Mouse (Mus musculus) Patski (cell line): ENCODE results near the gene Trmt2a. TPM values are rescaled to one million over a fixed set of nuclear protein-coding genes. Genes with fewer than 3 reads are reported as not detected.

Source experiments
- ATAC-seq: fragments of 100-300 bp; one replicate; pipeline ENCODE4 v1.8.0; 2021
- CTCF ChIA-PET: fragments of 350-600 bp; sonication (Branson Sonifier 250); formaldehyde crosslinking; loops from one replicate; lab custom pipeline; 2022; ENCODE audit warnings: inconsistent platforms; lab: Charles Lee
- POLR2A ChIA-PET: fragments of 350-600 bp; sonication (Branson Sonifier 250); formaldehyde crosslinking; loops from one replicate; lab custom pipeline; 2022; ENCODE audit warnings: antibody characterized with exemption, inconsistent platforms; lab: Charles Lee
- DNase-seq: peaks from one replicate; pipeline ENCODE4 v3.0.0-alpha.2; 2011; ENCODE audit warnings: low read depth, low spot score
- H3K27me3 ChIP-seq: fragments of 371-371 bp; one replicate; pipeline ENCODE4 v1.5.1; 2021
- CTCF ChIP-seq: fragments of 100-300 bp; IDR thresholded peaks from one replicate; pipeline ENCODE4 v1.5.1; 2021
- in situ Hi-C: fragments of 300-500 bp; cut with MboI; formaldehyde crosslinking; loops from 3 replicates; pipeline ENCODE4 v1.11.1; 2018; ENCODE audit warnings: low pct_unique_long_range_greater_than_20kb, mixed read lengths
- polyA plus RNA-seq: library from polyadenylated mRNA; unstranded; gene quantifications from one replicate; pipeline ENCODE4 v1.2.3, GENCODE M21; 2021

The Trmt2a gene
- polyA plus RNA-seq, 1 experiment from 2014 or later, result 66.4 TPM

DNA sequence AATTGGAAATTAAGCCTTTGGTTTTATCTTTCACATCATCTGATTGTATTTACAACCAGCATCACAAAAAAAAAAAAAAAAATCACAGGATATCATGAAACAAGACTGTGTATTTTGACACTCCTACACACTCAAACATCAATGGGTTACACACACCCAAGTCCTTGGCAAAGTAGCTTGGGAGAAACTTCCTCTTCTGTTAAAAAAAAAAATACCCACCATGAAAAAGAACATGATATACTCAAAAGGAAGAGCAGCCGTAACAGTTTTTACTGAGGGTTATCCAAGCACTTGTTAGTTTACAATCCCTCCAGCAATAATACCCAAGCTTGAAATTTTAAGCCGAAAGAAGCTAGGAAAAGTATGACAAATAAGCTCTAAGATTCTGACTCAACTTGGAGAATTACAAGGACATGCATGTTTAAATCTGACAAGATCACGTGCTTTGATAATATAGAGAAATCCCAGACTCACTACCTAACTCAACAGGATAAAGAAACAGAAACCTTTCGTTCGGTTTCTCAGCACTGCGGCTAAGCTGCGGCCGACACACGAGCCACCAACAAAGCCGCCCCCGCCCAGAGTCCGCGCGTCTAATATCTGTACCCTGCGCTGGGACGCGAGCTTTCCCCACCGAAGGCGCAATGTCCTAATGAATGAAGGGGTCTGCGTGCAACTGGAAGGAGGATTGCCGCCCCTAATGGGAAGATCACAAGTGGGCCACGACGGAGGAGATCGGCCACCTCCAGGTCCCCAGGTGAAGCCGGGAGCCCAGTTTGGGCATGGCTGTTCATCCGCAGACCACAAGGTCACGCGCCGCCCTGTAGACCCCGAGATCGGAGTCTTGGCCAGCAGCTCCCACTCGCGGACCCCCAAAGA is 719 bp upstream of the Trmt2a start:
- no peaks in the 10 kb centered on the region for H3K27me3 ChIP-seq
- ATAC-seq, result peak; percentile 23
- TF ChIP-seq CTCF, result no peak
- CTCF ChIA-PET, result interaction anchor here (1.2 kb wide), 1 partner anchor 12 kb away, joined by 4 read pairs; no protein-coding TSS in a partner anchor
- DNase-seq, result no peak
- POLR2A ChIA-PET, result interaction anchor here (0.6 to 1.4 kb wide), 3 partner anchors 11 to 375 kb away, joined by 3 to 5 read pairs (median 4); no protein-coding TSS in a partner anchor
- in situ Hi-C loops, result no loop called here

DNA sequence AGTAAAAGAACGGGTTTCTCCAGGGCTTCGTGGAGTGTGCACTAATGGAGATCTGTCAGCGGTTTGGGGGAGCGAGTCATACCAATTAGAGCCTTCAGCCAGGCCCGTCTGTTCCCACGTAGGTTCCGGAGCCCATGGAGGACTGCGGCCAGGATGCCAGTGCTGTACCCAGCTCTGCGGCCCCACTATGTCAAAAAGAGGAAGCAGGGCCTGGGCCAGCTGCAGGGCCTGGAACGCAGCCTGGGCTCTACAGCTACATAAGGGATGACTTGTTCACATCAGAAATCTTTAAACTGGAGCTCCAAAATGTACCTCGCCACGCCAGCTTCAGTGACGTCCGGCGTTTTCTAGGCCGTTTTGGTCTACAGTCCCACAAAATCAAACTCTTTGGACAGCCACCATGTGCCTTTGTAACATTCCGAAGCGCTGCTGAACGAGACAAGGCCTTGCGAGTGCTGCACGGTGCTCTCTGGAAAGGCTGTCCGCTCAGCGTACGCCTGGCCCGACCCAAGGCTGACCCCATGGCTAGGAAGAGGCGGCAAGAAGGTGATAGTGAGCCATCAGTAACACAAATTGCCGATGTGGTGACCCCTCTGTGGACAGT is 987 bp downstream of the Trmt2a start:
- ChIA-PET POLR2A (interaction anchor here (0.7 kb wide), 1 partner anchor 132 kb away, joined by 3 read pairs; no protein-coding TSS in a partner anchor), CTCF (no interaction called here)
- DNase-seq, result no peak
- no peak for TF ChIP-seq CTCF
- no peak for ATAC-seq
- no peaks in the 10 kb centered on the region for H3K27me3 ChIP-seq
- in situ Hi-C loops, result no loop called here

DNA sequence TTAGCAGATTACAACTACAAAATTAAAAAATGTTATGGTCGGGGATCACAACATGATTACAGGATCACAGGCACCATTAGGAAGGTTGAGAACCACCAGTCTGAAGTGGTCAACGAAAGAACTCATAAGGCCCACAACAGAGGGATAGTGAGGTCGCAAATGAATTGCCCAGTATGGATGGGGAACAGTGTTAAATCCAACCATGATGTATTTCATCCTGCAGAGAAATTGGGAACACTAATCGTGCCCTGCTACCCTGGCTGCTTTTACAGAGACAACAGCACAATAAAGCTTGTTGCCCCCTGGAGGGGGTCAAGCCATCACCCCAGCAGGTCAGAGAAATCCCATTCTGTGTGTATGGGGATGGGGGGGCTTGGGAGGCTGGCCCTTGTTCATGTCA is 1.8 kb downstream of the Trmt2a start:
- CTCF ChIA-PET, result no interaction called here
- POLR2A ChIA-PET, result no interaction called here
- DNase-seq (no peak), ATAC-seq (no peak)
- no peak for TF ChIP-seq CTCF
- H3K27me3 ChIP-seq, result no peaks in the 10 kb centered on the region
- in situ Hi-C loops, result no loop called here

DNA sequence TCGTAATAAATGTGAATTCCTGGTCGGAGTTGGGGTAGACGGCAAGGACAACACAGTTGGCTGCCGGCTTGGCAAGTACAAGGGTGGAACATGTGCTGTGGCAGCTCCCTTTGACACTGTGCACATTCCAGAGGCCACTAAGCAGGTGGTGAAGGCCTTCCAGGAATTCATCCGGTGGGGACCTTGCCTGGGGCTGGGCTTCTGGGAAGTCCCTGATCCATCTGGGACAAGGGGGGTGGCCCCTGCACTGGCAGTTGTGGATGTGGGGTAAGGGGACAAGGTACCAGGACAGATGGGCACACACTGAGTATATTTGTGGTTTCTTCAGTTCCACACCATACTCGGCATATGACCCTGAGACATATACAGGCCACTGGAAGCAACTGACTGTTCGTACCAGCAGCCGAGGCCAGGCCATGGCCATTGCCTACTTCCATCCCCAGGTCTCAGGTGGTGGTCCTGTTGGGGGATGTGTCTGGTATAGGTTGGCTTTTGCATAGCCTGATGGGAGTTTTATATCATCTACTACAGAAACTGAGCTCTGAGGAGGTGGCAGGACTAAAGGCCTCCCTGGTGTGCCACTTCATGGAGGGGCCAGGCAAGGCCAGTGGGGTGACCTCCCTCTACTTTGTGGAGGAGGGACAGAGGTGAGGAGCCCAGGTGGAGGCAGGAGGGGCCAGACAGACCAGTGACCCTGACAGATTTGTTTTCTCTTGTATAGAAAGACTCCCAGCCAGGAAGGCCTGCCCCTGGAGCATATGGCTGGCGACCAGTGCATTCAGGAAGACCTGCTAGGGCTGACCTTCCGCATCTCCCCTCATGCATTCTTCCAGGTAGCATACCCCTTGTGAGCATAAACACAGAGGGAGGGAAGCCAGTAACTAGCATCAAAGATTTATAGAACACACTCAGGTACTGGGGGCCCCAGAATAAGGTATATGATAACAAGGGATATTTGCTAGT is 2.6 kb downstream of the Trmt2a start:
- in situ Hi-C loops, result no loop called here

DNA sequence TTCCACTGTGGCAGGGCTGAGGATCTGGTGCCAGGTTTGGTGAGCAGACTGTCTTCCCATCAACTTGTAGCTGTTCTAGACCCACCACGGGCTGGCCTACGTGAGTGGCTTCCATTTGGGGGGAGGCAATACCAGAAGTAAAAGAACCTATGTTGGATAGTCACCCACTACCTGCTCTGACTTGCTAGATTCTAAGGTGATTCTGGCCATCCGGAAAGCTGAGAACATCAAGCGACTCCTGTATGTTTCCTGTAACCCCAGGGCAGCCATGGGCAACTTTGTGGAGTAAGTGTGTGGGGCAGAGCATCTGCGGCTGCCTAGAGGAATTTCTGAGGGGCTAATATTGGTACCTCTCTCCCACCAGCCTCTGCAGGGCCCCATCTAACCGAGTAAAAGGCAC is 4.3 kb downstream of the Trmt2a start:
- no peaks in the 10 kb centered on the region for H3K27me3 ChIP-seq
- TF ChIP-seq CTCF, result no peak
- in situ Hi-C loops, result no loop called here
- POLR2A ChIA-PET, result no interaction called here
- CTCF ChIA-PET, result interaction anchor here (0.8 kb wide), 1 partner anchor 15 kb away, joined by 3 read pairs; no protein-coding TSS in a partner anchor
- ATAC-seq, result no peak
- DNase-seq, result no peak

More for the DNA sequence above, 2.6 kb downstream of the Trmt2a start:
- ATAC-seq, result no peak
- ChIA-PET POLR2A (no interaction called here), CTCF (no interaction called here)
- no peak for TF ChIP-seq CTCF
- no peak for DNase-seq
- no peaks in the 10 kb centered on the region for H3K27me3 ChIP-seq

DNA sequence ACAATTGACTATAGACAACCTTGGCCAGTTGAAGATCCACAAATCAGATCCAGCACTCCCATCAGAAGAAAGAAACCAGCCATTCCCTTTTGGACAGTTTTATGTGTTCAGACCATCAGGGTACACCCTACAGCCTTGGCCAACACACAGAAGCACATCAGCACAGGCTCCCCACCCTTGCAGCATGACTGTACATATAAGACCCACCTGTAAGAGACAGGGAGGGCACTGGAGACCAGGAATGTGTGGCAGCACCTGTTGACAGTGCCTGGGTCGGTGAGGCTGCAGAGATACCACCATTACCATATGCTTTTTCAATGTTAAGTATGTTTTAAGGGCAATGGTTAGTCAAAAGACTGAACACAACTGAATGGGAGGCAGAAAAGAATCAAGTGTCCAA is 5.4 kb downstream of the Trmt2a start:
- in situ Hi-C loops, result no loop called here

DNA sequence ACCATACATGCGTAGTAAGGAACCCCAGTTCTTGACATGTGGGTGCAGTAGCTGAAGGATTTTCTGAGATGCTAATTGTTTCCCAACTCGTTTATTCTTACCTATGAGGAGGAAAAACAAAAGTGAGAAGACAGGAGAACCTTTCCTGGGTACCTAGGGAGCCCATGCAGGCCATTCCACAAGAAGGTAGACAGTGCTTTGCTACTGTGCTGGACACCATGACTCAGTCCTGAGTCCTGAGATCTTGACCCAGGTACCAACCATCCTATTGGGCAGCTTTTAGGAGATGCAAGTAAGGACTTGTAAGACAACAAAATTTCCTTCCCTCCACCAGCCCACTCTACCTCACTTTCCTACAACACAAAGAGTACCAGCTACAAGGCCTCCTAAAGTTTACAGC is 9.7 kb downstream of the Trmt2a start, which contains the start of gene Gm49776:
TSS of gene Gm49776 (minus strand) at position 101 of the 400 bp plus-strand sequence.
- POLR2A ChIA-PET, result interaction anchor here (0.7 kb wide), 1 partner anchor 184 kb away, joined by 3 read pairs; no protein-coding TSS in a partner anchor
- ATAC-seq, result no peak
- CTCF ChIA-PET, result interaction anchor here (1.0 kb wide), 1 partner anchor 11 kb away, joined by 3 read pairs; no protein-coding TSS in a partner anchor
- in situ Hi-C loops, result no loop called here
- no peak for TF ChIP-seq CTCF
- DNase-seq, result no peak
- no peaks in the 10 kb centered on the region for H3K27me3 ChIP-seq

More for the DNA sequence above, 5.4 kb downstream of the Trmt2a start:
- H3K27me3 ChIP-seq, result no peaks in the 10 kb centered on the region
- ATAC-seq (no peak), DNase-seq (no peak)
- ChIA-PET POLR2A (interaction anchor here (1.1 kb wide), 1 partner anchor 8 kb away, joined by 4 read pairs; no protein-coding TSS in a partner anchor), CTCF (no interaction called here)
- TF ChIP-seq CTCF, result no peak

DNA sequence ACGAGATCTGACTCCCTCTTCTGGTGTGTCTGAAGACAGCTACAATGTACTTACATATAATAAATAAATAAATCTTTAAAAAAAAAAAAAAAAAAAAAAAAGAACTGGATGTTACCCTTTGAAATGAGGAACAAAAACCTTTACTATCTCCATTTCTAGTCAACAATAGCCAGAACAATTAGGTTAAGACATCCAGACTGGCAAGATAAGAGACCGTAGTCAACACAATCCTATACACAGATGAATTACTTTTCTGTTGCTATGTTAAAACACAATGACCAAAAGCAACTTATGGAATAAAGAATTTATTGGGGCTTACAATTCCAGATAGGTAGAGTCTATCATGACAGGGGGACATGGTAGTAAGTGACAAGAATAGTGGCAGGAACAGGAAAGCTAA is 16.5 kb downstream of the Trmt2a start:
- ChIA-PET POLR2A (no interaction called here), CTCF (no interaction called here)
- in situ Hi-C loops, result no loop called here
- no peak for TF ChIP-seq CTCF
- DNase-seq, result no peak
- ATAC-seq, result no peak
- no peaks in the 10 kb centered on the region for H3K27me3 ChIP-seq

DNA sequence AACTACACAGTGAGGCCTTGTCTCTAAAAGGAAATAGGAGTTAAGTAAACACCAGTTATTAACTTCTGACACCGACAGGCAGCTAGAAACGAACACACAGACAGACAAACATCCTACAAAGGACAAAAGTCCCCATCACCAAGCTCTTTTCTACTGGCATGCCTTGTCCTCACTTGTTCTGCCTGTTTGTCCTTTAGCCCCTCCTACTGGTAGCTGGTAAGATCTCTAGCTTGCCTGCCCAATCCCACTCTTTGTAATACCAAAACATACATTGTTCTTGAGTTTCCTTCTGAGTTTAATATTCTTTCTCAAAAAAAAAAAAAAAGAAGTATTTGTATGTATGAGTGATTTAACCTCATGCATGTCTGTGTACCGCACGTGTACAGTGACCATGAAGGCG is 19.7 kb downstream of the Trmt2a start:
- DNase-seq, result no peak
- in situ Hi-C loops, result no loop called here
- POLR2A ChIA-PET, result no interaction called here
- ATAC-seq, result no peak
- CTCF ChIA-PET, result interaction anchor here (0.7 to 1.4 kb wide), 3 partner anchors 15 to 51 kb away, joined by 3 to 7 read pairs (median 3); no protein-coding TSS in a partner anchor
- H3K27me3 ChIP-seq, result no peaks in the 10 kb centered on the region
- peak; percentile 46 for TF ChIP-seq CTCF

DNA sequence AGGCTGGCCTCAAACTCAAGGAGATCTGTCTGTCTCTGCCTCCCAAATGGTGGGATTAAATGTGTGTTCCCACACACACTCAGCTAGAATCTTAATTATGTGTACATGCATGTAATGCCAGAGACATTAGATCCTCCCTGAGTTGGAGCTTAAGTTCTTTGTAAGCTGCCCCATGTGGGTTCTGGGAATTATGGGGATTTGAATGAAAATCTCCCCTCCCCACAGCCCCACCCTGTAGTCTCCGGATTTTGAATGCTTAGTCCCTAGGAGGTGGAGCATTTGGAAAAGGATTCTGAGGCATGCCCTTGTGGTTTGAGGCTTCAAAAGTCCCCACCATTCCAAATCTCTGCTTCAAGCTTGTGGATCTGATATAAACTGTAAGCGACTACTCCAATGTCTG is 26.7 kb downstream of the Trmt2a start:
- ATAC-seq (no peak), DNase-seq (no peak)
- no peaks in the 10 kb centered on the region for H3K27me3 ChIP-seq
- no peak for TF ChIP-seq CTCF
- CTCF ChIA-PET, result interaction anchor here (1.3 to 3.1 kb wide), 2 partner anchors 9 to 12 kb away, joined by 5 to 11 read pairs; no protein-coding TSS in a partner anchor
- in situ Hi-C loops, result no loop called here
- POLR2A ChIA-PET, result no interaction called here
